Comparison of ENCODE assay signal across 25 mouse cellular contexts in the genomic region with DNA sequence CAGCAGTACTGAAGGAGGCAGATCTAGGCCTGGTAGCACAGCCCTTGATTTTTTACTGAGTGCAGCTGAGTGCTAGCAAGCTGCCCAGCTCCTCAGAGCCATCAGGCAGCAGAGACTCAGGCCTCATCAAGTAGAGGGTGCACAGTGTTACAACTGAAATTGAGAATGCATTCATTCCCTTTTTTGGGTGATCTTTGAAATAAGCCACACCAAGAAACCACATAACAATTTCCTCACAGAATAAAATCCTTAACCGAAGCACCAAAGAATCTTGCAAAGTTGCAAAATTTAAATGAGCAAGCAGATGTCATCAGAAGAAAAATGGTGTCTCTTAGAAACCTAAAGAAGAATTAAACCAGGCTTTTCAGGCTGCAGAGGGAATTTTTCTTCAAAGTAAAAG.
DNase-seq lines count a peak whose midpoint lies in the region; ATAC-seq and TF ChIP-seq lines count a peak whose summit lies in the region.
"Had no signal": no experiment of that assay in that cellular context is flagged by ENCODE, and none has a peak within 500 bp of the region (broad histone marks: within the 10 kb centered on the region; RNA-seq: fewer than 3 reads in every experiment).

No protein-coding gene starts in this region.

- H3K9ac ChIP-seq in embryonic facial prominence, embryonic 14.5 days (ENCODE audit: low read depth, low read length): no peak overlapping the region
- H3K9ac ChIP-seq in lung, postnatal 0 days (replicated peaks; ENCODE audit: low read depth): no peak overlapping the region
- H3K9ac ChIP-seq: embryonic facial prominence, embryonic 12.5 days; forebrain, embryonic 12.5 days; hindbrain, embryonic 13.5 days had no signal

- peak overlapping the region; percentile 4; the same call in 1 of the 2 replicates for H3K27ac ChIP-seq in embryonic facial prominence, embryonic 14.5 days (replicated peaks; ENCODE audit: low read depth, low read length)
- no peak overlapping the region for H3K27ac ChIP-seq in embryonic facial prominence, embryonic 10.5 days (replicated peaks)
- no peak overlapping the region for H3K27ac ChIP-seq in lung, postnatal 0 days (ENCODE audit: low read length)
- H3K27ac ChIP-seq: embryonic facial prominence, embryonic 12.5 days; forebrain, embryonic 12.5 days; hindbrain, embryonic 10.5 days; hindbrain, embryonic 13.5 days had no signal

- TF ChIP-seq EP300 in lung, postnatal 0 days (IDR thresholded peaks at IDR 0.05): no peak

- H3K36me3 ChIP-seq in embryonic facial prominence, embryonic 14.5 days (ENCODE audit: control insufficient read depth, insufficient read depth, low read length): no peaks in the 10 kb centered on the region
- no peaks in the 10 kb centered on the region for H3K36me3 ChIP-seq in embryonic facial prominence, embryonic 10.5 days (replicated peaks)
- H3K36me3 ChIP-seq in lung, postnatal 0 days (ENCODE audit: insufficient read depth, low read length): no peaks in the 10 kb centered on the region
- H3K36me3 ChIP-seq: embryonic facial prominence, embryonic 12.5 days; forebrain, embryonic 12.5 days; hindbrain, embryonic 10.5 days; hindbrain, embryonic 13.5 days had no signal

- H3K27me3 ChIP-seq in embryonic facial prominence, embryonic 14.5 days (replicated peaks; ENCODE audit: control insufficient read depth, insufficient read depth, low read length): no peaks in the 10 kb centered on the region
- peaks cover 47% of the 10 kb centered on the region for H3K27me3 ChIP-seq in embryonic facial prominence, embryonic 10.5 days (replicated peaks; ENCODE audit: low read depth, poor library complexity, severe bottlenecking)
- H3K27me3 ChIP-seq in lung, postnatal 0 days (replicated peaks; ENCODE audit: insufficient read depth, low read length): no peaks in the 10 kb centered on the region
- H3K27me3 ChIP-seq: embryonic facial prominence, embryonic 12.5 days; forebrain, embryonic 12.5 days; hindbrain, embryonic 13.5 days had no signal

- H3K4me3 ChIP-seq in embryonic facial prominence, embryonic 14.5 days (ENCODE audit: low read depth, low read length): no peak overlapping the region
- H3K4me3 ChIP-seq in embryonic facial prominence, embryonic 10.5 days: no peak overlapping the region
- no peak overlapping the region for H3K4me3 ChIP-seq in lung, postnatal 0 days (ENCODE audit: low read depth, low read length)
- H3K4me3 ChIP-seq in lung, adult 2 months (replicated peaks; ENCODE audit: extremely low read depth, low read depth, low read length): no peak overlapping the region
- H3K4me3 ChIP-seq: embryonic facial prominence, embryonic 12.5 days; erythroblast, embryonic 14.5 days; forebrain, embryonic 12.5 days; hindbrain, embryonic 10.5 days; hindbrain, embryonic 13.5 days had no signal

- H3K9me3 ChIP-seq in embryonic facial prominence, embryonic 14.5 days (ENCODE audit: control insufficient read depth, low read length): no peaks in the 10 kb centered on the region
- H3K9me3 ChIP-seq in embryonic facial prominence, embryonic 10.5 days: no peaks in the 10 kb centered on the region
- no peaks in the 10 kb centered on the region for H3K9me3 ChIP-seq in lung, postnatal 0 days (ENCODE audit: low read length)
- H3K9me3 ChIP-seq: embryonic facial prominence, embryonic 12.5 days; forebrain, embryonic 12.5 days; hindbrain, embryonic 10.5 days; hindbrain, embryonic 13.5 days had no signal

- TF ChIP-seq CTCF in lung, postnatal 0 days (IDR thresholded peaks at IDR 0.05): no peak
- TF ChIP-seq CTCF in lung, adult 2 months (IDR thresholded peaks at IDR 0.05; ENCODE audit: insufficient read depth, low read length): no peak

- 66% methylated on average over 1 of the region's 1 CpGs for WGBS in embryonic facial prominence, embryonic 14.5 days
- WGBS in embryonic facial prominence, embryonic 10.5 days: 89% methylated on average over 1 of the region's 1 CpGs
- WGBS in lung, postnatal 0 days: 74% methylated on average over 1 of the region's 1 CpGs
- WGBS in lung, adult 2 months: 70% methylated on average over 1 of the region's 1 CpGs

- 0 out of 2 replicates have a peak, but pooled peaks cover 3% of the 10 kb centered on the region for H3K4me1 ChIP-seq in embryonic facial prominence, embryonic 14.5 days (ENCODE audit: control insufficient read depth, insufficient read depth, low read length)
- H3K4me1 ChIP-seq in embryonic facial prominence, embryonic 10.5 days: no peaks in the 10 kb centered on the region
- no peaks in the 10 kb centered on the region for H3K4me1 ChIP-seq in lung, postnatal 0 days (ENCODE audit: insufficient read depth, low read depth, low read length)
- H3K4me1 ChIP-seq in lung, adult 2 months (ENCODE audit: control insufficient read depth, insufficient read depth, low read length): no peaks in the 10 kb centered on the region
- H3K4me1 ChIP-seq: embryonic facial prominence, embryonic 12.5 days; forebrain, embryonic 12.5 days; hindbrain, embryonic 10.5 days; hindbrain, embryonic 13.5 days had no signal

- ATAC-seq in embryonic facial prominence, embryonic 14.5 days (ENCODE audit: low read depth): no peak
- no peak for ATAC-seq in lung, postnatal 0 days
- ATAC-seq: activated CD4-positive, CD25-positive, alpha-beta regulatory T cell, adult 4 months; forebrain, embryonic 16.5 days; hindbrain, embryonic 16.5 days had no signal

- no peak for DNase-seq in embryonic facial prominence, embryonic 14.5 days (ENCODE audit: low spot score)
- DNase-seq in embryonic facial prominence, embryonic 10.5 days (ENCODE audit: low spot score): no peak
- DNase-seq in heart, adult 11 months: peak; percentile 34
- no peak for DNase-seq in heart, postnatal 25 days (ENCODE audit: low spot score)
- DNase-seq in lung, postnatal 0 days (ENCODE audit: low spot score): peak; percentile 7
- no peak for DNase-seq in lung, adult 2 months
- peak; percentile 22 for DNase-seq in brain, adult 2 months (ENCODE audit: low read depth, low spot score)
- DNase-seq in spleen, postnatal 14 days (ENCODE audit: low spot score in 2 of 2): no peak
- DNase-seq: adrenal gland, adult 8-10 months; adrenal gland, postnatal 25 days; cerebellum, adult 18-20 months; cerebellum, adult 9-10 months; cerebellum, postnatal 14 days; gastrocnemius, postnatal 10 days; gastrocnemius, postnatal 36 days; heart, postnatal 36 days had no signal

- intact Hi-C loops in heart, postnatal 25 days (cut with DNase I): no loop called here

- H3K4me2 ChIP-seq in embryonic facial prominence, embryonic 14.5 days (ENCODE audit: low read depth, low read length): no peak overlapping the region
- H3K4me2 ChIP-seq in lung, postnatal 0 days (replicated peaks; ENCODE audit: low read depth, low read length): no peak overlapping the region
- H3K4me2 ChIP-seq: embryonic facial prominence, embryonic 12.5 days; forebrain, embryonic 12.5 days; heart, embryonic 11.5 days; hindbrain, embryonic 13.5 days had no signal

- TF ChIP-seq POLR2A in lung, adult 2 months (IDR thresholded peaks at IDR 0.05; ENCODE audit: borderline replicate concordance, extremely low read depth, low read depth, low read length): no peak

Comparison
In these comparisons a context has a peak if more than half of its experiments do, and no peak if none do; other contexts are left out.
1. DNase-seq: peak in heart, adult 11 months (single experiment), lung, postnatal 0 days (single experiment) and brain, adult 2 months (single experiment); none in embryonic facial prominence, embryonic 14.5 days (single experiment), embryonic facial prominence, embryonic 10.5 days (single experiment), heart, postnatal 25 days (single experiment), lung, adult 2 months (single experiment) and spleen, postnatal 14 days (0 of 2).